Mouse (Mus musculus): ENCODE results near the gene Hrc. TPM values are rescaled to one million over a fixed set of nuclear protein-coding genes. Genes with fewer than 3 reads are reported as not detected.
"Not testable (repeated sequence)": the region's sequence is repeated elsewhere in the genome, so short reads cannot be mapped to it uniquely, and the experiment has no call there.

Hrc gene
- polyA plus RNA-seq, 1 experiment from 2014 or later, result 0.60 TPM

DNA sequence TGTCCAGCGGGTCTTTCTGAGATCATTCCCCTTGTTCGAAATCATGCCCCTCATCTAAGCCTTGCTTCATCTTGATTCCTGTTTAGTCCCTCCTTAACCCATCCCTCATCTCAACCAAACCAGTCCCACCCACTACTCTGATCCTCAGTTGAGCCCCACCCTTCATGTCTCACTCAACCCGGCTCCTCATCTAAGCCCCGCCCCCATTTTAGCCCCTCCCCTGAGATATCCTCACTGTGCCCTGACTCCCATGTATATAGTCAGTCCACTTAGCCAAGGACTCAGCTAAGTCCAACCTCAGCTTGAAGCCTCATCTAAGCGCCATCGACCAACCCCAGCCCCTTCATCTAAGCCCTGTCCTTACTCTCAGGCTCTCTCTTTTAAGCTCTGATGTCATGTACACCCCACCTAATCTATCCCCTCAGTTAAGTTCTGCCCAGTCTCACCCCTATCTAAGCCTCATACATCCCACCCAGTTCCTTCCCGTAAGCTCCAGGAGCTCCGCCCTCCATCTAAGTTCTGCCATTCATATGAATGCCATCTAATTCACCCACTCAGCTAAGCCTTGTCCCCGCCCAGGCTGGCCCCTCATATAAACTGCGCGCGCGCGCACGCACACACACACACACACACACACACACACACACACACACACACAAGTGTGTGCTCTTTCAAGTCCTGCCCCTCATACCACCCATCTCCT is 20.4 kb downstream of the Hrc start:
- H3K9me3 ChIP-seq (replicated peaks; ENCODE audit: control insufficient read depth, low read length), result no peaks in the 10 kb centered on the region
- H3K27me3 ChIP-seq (ENCODE audit: control insufficient read depth, insufficient read depth, low read depth, low read length), result peaks cover 7% of the 10 kb centered on the region
- no peaks in the 10 kb centered on the region for H3K4me1 ChIP-seq (ENCODE audit: control insufficient read depth, low read depth, low read length)
- no peak overlapping the region for H3K4me2 ChIP-seq (ENCODE audit: low read depth, low read length)
- no peak overlapping the region for H3K27ac ChIP-seq (ENCODE audit: low read length)
- H3K4me3 ChIP-seq (ENCODE audit: low read depth, low read length), result no peak overlapping the region
- H3K36me3 ChIP-seq (ENCODE audit: control insufficient read depth, insufficient read depth), result no peaks in the 10 kb centered on the region
- H3K9ac ChIP-seq (ENCODE audit: low read depth, low read length), result no peak overlapping the region
- 48% methylated on average over 15 of the region's 15 CpGs for WGBS (ENCODE audit: insufficient replicate concordance)
- ATAC-seq (ENCODE audit: low read depth), result no peak

GRCm38 (mm10) chr7:45356087-45356486 is 21.0 kb downstream of the Hrc start:
- H3K36me3 ChIP-seq (ENCODE audit: control insufficient read depth, insufficient read depth), result no peaks in the 10 kb centered on the region
- H3K27ac ChIP-seq (ENCODE audit: low read length), result no peak overlapping the region
- no peak overlapping the region for H3K4me3 ChIP-seq (ENCODE audit: low read depth, low read length)
- peaks cover 13% of the 10 kb centered on the region for H3K27me3 ChIP-seq (ENCODE audit: control insufficient read depth, insufficient read depth, low read depth, low read length)
- H3K9me3 ChIP-seq (replicated peaks; ENCODE audit: control insufficient read depth, low read length), result no peaks in the 10 kb centered on the region
- no peak overlapping the region for H3K4me2 ChIP-seq (ENCODE audit: low read depth, low read length)
- no peak for ATAC-seq (ENCODE audit: low read depth)
- no peak overlapping the region for H3K9ac ChIP-seq (ENCODE audit: low read depth, low read length)
- 36% methylated on average over 13 of the region's 13 CpGs for WGBS (ENCODE audit: insufficient replicate concordance)
- peaks cover 1% of the 10 kb centered on the region for H3K4me1 ChIP-seq (ENCODE audit: control insufficient read depth, low read depth, low read length)

- peaks cover 43% of the 10 kb centered on the region for H3K27me3 ChIP-seq (ENCODE audit: control insufficient read depth, insufficient read depth, low read depth, low read length)
- peaks cover 12% of the 10 kb centered on the region for H3K4me1 ChIP-seq (ENCODE audit: control insufficient read depth, low read depth, low read length)
- 40% methylated on average over 10 of the region's 11 CpGs for WGBS (ENCODE audit: insufficient replicate concordance)
These were observed 24.0 kb downstream of the Hrc start for GRCm38 (mm10) chr7:45359081-45359480.

DNA sequence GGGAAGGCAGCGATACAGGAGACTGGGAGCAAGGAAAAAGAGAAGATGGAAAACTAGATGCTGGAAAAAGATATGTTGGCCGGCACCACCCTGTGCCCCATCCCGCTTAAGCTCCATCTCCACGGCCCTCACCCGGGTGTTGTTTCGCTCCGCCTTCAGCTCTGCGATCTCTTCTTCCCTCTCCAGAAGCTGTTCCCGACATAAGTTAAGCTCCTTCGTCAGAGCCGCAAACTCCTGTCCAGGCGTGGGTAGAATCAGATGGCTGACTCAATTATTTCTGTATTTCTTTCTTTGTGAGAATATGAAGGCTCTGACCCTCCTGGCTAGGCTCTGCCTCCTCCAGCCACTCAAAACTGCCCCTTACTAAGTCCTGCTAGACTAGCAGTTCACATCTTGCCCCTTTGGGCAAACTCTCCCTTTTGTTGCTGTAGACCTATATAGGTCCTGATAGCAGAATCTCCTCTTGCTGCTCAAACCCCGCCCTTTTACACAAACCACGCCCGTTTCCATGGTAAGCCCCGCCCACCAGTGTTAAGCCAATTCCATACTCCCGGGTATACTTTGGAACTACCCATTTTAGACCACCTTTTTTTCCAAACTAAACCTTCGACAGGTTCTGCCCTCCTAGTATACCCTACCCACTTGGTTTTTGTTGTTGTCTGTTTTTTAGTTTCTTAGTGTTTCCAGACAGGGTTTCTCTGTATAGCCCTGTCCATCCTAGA is 25.5 kb downstream of the Hrc start:
- H3K4me1 ChIP-seq (ENCODE audit: control insufficient read depth, low read depth, low read length), result peaks cover 12% of the 10 kb centered on the region
- ATAC-seq (ENCODE audit: low read depth), result no peak
- no peak overlapping the region for H3K4me3 ChIP-seq (ENCODE audit: low read depth, low read length)
- WGBS (ENCODE audit: insufficient replicate concordance), result 41% methylated on average over 18 of the region's 18 CpGs
- no peak overlapping the region for H3K4me2 ChIP-seq (ENCODE audit: low read depth, low read length)
- no peak overlapping the region for H3K27ac ChIP-seq (ENCODE audit: low read length)
- no peaks in the 10 kb centered on the region for H3K36me3 ChIP-seq (ENCODE audit: control insufficient read depth, insufficient read depth)
- H3K9me3 ChIP-seq (replicated peaks; ENCODE audit: control insufficient read depth, low read length), result no peaks in the 10 kb centered on the region
- H3K27me3 ChIP-seq (ENCODE audit: control insufficient read depth, insufficient read depth, low read depth, low read length), result peaks cover 58% of the 10 kb centered on the region
- no peak overlapping the region for H3K9ac ChIP-seq (ENCODE audit: low read depth, low read length)

More at GRCm38 (mm10) chr7:45359081-45359480, 24.0 kb downstream of the Hrc start:
- not testable (repeated sequence) for ATAC-seq (ENCODE audit: low read depth); H3K9me3 ChIP-seq (replicated peaks; ENCODE audit: control insufficient read depth, low read length); H3K4me3 ChIP-seq (ENCODE audit: low read depth, low read length); H3K9ac ChIP-seq (ENCODE audit: low read depth, low read length); H3K36me3 ChIP-seq (ENCODE audit: control insufficient read depth, insufficient read depth); H3K4me2 ChIP-seq (ENCODE audit: low read depth, low read length); H3K27ac ChIP-seq (ENCODE audit: low read length)

DNA sequence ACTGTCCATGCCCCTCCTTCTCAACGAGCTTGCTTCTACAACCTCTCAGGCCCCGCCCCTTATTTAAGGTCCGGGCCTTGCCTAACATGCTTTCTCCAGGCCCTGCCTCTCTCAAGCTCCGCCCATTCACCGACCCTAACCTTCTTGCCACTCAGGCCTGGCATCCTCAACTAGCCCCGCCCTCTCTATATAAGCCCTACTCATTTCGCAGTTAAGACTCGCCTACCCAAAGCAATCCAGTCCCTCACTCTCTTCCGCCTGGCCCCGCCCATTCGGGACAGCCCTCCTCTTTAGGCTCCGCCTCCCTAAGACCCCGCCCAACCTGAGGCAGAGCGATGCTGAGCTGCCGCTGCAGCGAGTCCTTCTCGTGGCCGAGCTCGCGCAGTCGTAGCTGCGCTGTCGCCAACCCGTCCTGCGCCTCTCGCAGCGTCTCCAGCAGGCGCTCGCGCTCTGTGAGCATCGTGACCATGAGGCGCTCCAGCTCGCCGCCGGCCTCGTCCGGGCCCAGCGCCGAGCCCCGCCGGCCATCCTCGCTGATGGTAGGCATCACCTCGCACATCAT is 26.2 kb downstream of the Hrc start:
- peak overlapping the region; percentile 54 for H3K4me2 ChIP-seq (ENCODE audit: low read depth, low read length)
- peaks cover 15% of the 10 kb centered on the region for H3K4me1 ChIP-seq (ENCODE audit: control insufficient read depth, low read depth, low read length)
- H3K27me3 ChIP-seq (ENCODE audit: control insufficient read depth, insufficient read depth, low read depth, low read length), result peaks cover 65% of the 10 kb centered on the region
- ATAC-seq (ENCODE audit: low read depth), result peak; percentile 66
- H3K27ac ChIP-seq (ENCODE audit: low read length), result no peak overlapping the region
- no peak overlapping the region for H3K9ac ChIP-seq (ENCODE audit: low read depth, low read length)
- peak overlapping the region; percentile 45 for H3K4me3 ChIP-seq (ENCODE audit: low read depth, low read length)
- under 1% methylated on average over 43 of the region's 43 CpGs for WGBS (ENCODE audit: insufficient replicate concordance)
- H3K9me3 ChIP-seq (replicated peaks; ENCODE audit: control insufficient read depth, low read length), result no peaks in the 10 kb centered on the region
- H3K36me3 ChIP-seq (ENCODE audit: control insufficient read depth, insufficient read depth), result no peaks in the 10 kb centered on the region

DNA sequence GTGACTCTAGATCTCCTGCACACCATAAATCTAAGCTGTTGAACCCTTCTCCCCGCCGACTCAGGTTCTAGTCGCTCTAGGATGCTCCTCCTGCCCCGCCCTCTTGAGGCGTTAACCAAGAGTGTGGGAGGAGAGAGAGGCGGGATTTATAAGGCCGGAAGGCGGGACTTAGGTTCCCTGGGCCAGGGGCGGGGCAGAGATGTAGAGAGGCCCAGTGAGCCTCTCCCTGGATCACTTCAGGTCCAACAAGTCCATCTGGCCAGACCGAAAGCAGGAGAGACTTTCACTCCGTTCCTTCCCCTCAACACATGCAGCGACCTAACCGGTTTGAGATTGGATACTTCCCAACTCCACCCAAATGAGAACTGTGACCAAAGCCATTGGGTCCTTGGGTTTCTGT is 27.7 kb downstream of the Hrc start:
- no peak overlapping the region for H3K4me2 ChIP-seq (ENCODE audit: low read depth, low read length)
- H3K9ac ChIP-seq (ENCODE audit: low read depth, low read length), result no peak overlapping the region
- H3K4me3 ChIP-seq (ENCODE audit: low read depth, low read length), result no peak overlapping the region
- no peaks in the 10 kb centered on the region for H3K9me3 ChIP-seq (replicated peaks; ENCODE audit: control insufficient read depth, low read length)
- H3K27ac ChIP-seq (ENCODE audit: low read length), result no peak overlapping the region
- peaks cover 71% of the 10 kb centered on the region for H3K27me3 ChIP-seq (ENCODE audit: control insufficient read depth, insufficient read depth, low read depth, low read length)
- no peak for ATAC-seq (ENCODE audit: low read depth)
- no peaks in the 10 kb centered on the region for H3K36me3 ChIP-seq (ENCODE audit: control insufficient read depth, insufficient read depth)
- WGBS (ENCODE audit: insufficient replicate concordance), result 5% methylated on average over 13 of the region's 13 CpGs
- peaks cover 26% of the 10 kb centered on the region for H3K4me1 ChIP-seq (ENCODE audit: control insufficient read depth, low read depth, low read length)

GRCm38 (mm10) chr7:45363983-45364382 is 28.9 kb downstream of the Hrc start:
- no peak overlapping the region for H3K27ac ChIP-seq (ENCODE audit: low read length)
- no peak for ATAC-seq (ENCODE audit: low read depth)
- no peaks in the 10 kb centered on the region for H3K36me3 ChIP-seq (ENCODE audit: control insufficient read depth, insufficient read depth)

GRCm38 (mm10) chr7:45365742-45366651 is 30.9 kb downstream of the Hrc start:
- no peak for ATAC-seq (ENCODE audit: low read depth)
- H3K27me3 ChIP-seq (ENCODE audit: control insufficient read depth, insufficient read depth, low read depth, low read length), result peaks cover 81% of the 10 kb centered on the region
- H3K4me1 ChIP-seq (ENCODE audit: control insufficient read depth, low read depth, low read length), result peaks cover 39% of the 10 kb centered on the region
- H3K4me2 ChIP-seq (ENCODE audit: low read depth, low read length), result peak overlapping the region; percentile 91
- no peaks in the 10 kb centered on the region for H3K36me3 ChIP-seq (ENCODE audit: control insufficient read depth, insufficient read depth)
- no peak overlapping the region for H3K27ac ChIP-seq (ENCODE audit: low read length)
- 5% methylated on average over 34 of the region's 35 CpGs for WGBS (ENCODE audit: insufficient replicate concordance)
- H3K9ac ChIP-seq (ENCODE audit: low read depth, low read length), result 0 out of 2 replicates have a peak overlapping the region, but pooled peaks have one; percentile 33
- no peaks in the 10 kb centered on the region for H3K9me3 ChIP-seq (replicated peaks; ENCODE audit: control insufficient read depth, low read length)
- H3K4me3 ChIP-seq (ENCODE audit: low read depth, low read length), result peak overlapping the region; percentile 65

More at GRCm38 (mm10) chr7:45363983-45364382, 28.9 kb downstream of the Hrc start:
- Histone ChIP-seq H3K4me2 (ENCODE audit: low read depth, low read length) (no peak overlapping the region), H3K9ac (ENCODE audit: low read depth, low read length) (no peak overlapping the region), H3K4me1 (ENCODE audit: control insufficient read depth, low read depth, low read length) (peaks cover 27% of the 10 kb centered on the region), H3K4me3 (ENCODE audit: low read depth, low read length) (no peak overlapping the region), H3K9me3 (replicated peaks; ENCODE audit: control insufficient read depth, low read length) (no peaks in the 10 kb centered on the region), H3K27me3 (ENCODE audit: control insufficient read depth, insufficient read depth, low read depth, low read length) (peaks cover 79% of the 10 kb centered on the region)
- 33% methylated on average over 2 of the region's 2 CpGs for WGBS (ENCODE audit: insufficient replicate concordance)
